Mouse (Mus musculus): ENCODE measurements around the gene Notch3.
A peak's percentile ranks its signal among the peaks of the same experiment; 100 is the strongest.

Gene Notch3

GRCm38 (mm10) chr17:32165803-32166595, 653 bp downstream of the Notch3 start:
- DNase-seq (ENCODE audit: low spot score in 2 of 2): peak in 1 of 2 experiments; percentile 62

DNA sequence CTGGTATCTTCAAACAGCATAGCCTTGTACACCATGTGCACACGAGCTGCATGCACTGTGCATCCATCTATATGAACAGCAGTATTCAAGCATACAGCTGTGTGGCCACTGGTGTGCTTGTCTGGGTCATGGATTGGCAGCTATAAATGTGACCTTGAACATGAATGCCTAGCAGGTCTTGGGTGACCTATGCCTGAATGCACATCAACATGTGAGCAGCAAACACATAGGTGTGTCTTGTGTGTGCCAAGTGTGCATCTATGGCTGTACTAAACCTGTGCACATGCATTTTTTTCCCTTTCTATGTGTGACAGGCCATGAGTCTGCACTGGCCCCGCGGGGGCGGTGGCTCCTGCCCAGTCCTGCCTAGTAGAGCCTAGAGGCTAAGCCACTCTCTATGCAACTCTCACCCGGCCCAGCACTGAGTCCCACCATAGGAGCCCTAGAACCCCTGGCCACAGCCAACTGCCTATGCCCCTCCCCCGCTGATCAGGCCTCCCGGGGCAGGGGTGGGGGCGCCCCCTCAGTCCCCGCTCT, 1.3 kb downstream of the Notch3 start:
- DNase-seq (ENCODE audit: low spot score in 2 of 2): no peak

DNA sequence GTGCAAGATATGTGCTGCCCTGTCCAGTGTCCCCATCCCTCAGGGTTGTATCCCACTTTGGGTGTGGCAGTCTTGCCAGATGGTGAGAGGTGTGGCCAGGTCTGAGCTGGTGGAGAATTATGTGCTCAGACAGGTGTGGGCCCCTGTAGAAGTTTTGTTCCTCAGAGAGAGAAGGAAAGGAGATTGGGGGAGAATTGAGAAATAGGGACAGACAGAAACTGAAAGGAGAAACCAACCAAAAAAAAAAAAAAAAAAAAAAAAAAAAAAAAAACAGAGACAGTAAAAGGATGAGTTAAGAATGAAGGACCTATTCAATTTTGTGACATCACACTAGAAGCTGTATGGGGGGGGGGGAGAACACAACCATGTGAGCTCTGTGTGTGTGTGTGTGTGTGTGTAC, 1.9 kb downstream of the Notch3 start:
- no peak for DNase-seq (ENCODE audit: low spot score in 2 of 2)

- peak in 1 of 2 experiments; percentile 69 for DNase-seq (ENCODE audit: low spot score in 2 of 2)
Measured at GRCm38 (mm10) chr17:32163910-32164650, 2.6 kb downstream of the Notch3 start.

DNA sequence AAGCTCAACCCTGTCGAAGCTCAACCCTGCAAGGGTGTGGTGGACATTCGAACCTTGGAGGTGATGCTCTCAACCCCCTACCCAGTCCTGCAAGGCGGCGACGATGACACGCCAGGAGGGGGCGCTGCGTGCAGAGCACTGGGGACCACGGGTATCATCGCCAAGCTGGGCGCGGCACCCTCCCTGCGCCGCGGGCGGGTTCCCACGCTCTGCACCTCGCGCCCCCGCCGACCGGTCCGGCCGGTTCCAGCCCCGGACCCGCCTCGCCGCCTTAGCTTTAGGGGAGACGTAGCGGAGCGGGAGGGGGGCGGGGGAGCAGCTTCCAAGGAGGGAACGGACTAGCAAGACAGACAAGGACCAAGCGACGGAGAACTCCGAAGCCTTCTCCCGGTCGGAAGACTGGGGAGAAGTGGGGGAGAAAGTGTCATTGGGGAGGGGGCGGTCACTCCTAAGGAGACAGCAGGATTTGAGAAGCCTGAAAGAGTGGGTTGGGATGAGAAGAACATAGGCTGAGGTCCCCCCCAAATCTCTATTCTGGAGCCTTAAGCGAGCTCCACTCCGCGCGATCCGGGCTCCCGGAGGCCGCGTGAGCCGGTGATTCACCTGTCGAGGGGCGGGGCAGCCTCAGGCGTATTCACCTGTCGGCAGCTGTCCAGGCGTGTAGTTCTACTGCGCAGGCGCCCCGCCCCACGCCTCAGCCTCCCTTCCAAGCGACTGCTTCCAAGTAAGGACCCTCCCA, 4.4 kb downstream of the Notch3 start:
- DNase-seq (ENCODE audit: low spot score in 2 of 2): peak; percentile 28 to 73

- DNase-seq (ENCODE audit: low spot score in 2 of 2): no peak
Measured at GRCm38 (mm10) chr17:32160882-32161281, 5.8 kb downstream of the Notch3 start.

DNA sequence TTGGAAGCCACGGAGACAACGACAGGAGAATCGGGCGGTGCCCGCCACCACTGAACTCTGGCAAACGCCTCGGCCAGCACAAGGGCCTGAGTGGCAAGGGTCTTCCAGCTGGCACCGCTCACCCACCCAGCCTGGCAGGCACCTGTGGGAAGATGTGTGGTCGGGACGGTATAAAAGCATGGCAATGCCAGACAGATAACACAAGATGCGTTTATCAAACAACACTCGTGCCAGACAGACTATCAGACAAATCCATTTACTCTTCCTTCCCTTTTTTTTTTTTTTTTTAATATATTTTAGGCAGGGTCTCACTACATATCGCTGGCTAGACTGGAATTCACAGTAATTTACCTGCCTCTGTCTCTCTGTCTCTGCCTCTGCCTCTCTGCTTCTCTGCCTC, 7.8 kb downstream of the Notch3 start:
- no peak for DNase-seq (ENCODE audit: low spot score in 2 of 2)

DNA sequence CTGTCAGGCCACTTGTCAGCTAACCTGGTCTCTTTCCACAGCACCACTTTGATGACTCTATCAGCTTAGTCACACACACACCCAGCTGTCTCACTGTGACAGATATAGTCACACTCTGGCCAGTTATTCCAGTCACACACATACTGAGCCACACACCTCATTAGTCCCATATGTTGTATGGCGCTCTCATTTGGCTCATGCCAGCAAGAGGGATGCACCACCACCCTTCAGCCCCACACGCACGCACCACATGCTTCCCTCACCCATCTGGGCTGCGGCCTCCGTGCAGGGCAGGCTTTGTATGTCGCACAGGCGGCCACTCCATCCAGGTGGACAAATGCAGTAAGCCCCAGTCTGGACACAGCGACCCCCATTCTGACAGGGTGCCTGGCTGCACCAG, 19.9 kb downstream of the Notch3 start:
- no peak for DNase-seq (ENCODE audit: low spot score in 2 of 2)

- peak; percentile 84 to 89 for DNase-seq (ENCODE audit: low spot score in 2 of 2)
Measured at GRCm38 (mm10) chr17:32142907-32143854, 23.5 kb downstream of the Notch3 start.

- no peak for DNase-seq (ENCODE audit: low spot score in 2 of 2)
Measured at GRCm38 (mm10) chr17:32142234-32142633, 24.4 kb downstream of the Notch3 start.

DNA sequence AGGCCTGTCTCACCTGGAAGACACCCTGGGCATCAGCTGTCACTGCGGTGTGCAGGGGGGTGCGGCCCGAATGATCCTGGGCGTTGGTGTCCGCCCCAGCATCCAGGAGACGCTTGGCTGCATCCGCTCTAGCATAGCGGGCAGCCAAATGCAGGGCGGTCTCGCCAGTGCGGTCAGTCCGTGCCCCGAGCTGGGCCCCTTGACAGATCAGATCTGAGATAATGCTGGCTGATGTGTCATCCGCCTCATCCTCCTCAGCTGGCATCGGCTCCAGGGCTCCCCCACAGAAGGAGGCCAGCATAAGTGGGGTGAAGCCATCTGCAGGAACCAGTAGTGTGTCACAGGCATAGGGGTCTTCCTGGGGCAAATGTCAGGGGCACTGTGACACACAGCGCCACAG, 33.3 kb downstream of the Notch3 start:
- DNase-seq (ENCODE audit: low spot score in 2 of 2): no peak

DNA sequence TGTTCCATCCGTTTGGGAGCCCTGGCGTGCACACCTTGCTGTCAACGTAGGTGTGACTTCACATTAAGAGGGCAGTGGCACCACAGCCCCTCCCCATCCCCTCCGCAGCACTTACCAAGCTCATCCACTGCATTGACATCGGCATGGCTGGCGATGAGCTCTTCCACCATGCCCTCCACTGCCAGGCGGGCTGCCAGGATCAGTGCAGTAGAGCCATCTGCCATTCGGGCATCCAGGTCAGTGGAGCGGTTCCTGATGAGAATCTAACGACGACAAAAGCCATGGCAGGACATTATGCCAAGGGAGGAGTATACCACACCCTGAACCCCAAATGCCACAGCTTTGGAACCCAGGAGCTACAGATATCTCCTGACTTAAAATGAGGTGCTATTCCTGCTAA, 34.6 kb downstream of the Notch3 start:
- no peak for DNase-seq (ENCODE audit: low spot score in 2 of 2)

GRCm38 (mm10) chr17:32130506-32130905, 36.1 kb downstream of the Notch3 start:
- DNase-seq (ENCODE audit: low spot score in 2 of 2): no peak

GRCm38 (mm10) chr17:32127195-32127594, 39.5 kb downstream of the Notch3 start:
- no peak for DNase-seq (ENCODE audit: low spot score in 2 of 2)

DNA sequence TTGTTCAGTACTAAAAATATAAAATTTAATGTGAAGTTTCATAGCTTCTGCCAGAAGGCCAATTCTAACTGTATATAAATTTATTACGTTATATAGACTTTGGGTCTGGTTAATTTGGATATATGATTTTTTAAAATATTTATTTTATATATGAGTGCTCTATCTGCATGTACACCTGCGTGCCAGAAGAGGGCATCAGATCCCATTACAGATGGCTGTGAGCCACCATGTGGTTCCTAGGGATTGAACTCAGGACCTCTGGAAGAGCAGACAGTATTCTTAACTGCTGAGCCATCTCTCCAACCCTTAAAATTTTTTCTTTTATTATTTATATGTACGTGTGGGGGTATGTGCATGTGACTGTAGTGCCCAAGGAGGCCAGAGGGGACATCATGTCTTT, 41.2 kb downstream of the Notch3 start:
- DNase-seq (ENCODE audit: low spot score in 2 of 2): no peak

DNA sequence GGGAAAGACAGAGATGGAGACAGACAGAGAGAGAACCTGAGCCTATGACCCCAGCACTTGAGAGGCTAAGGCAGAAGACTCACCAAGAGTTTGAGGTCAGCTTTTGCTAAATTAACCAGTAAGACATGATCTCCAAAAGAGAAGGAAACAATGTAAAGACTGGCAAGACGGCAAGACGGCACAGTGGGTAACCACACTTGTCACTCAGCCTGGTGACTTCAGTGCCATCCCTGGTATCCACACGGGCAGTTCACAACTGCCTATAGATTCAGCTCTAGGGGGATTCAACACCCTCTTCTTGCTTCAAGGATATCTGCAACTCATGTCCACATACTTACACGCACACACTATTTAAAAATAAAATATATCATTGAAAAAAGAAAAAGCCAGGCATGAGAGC, 43.1 kb downstream of the Notch3 start:
- DNase-seq (ENCODE audit: low spot score in 2 of 2): no peak

DNA sequence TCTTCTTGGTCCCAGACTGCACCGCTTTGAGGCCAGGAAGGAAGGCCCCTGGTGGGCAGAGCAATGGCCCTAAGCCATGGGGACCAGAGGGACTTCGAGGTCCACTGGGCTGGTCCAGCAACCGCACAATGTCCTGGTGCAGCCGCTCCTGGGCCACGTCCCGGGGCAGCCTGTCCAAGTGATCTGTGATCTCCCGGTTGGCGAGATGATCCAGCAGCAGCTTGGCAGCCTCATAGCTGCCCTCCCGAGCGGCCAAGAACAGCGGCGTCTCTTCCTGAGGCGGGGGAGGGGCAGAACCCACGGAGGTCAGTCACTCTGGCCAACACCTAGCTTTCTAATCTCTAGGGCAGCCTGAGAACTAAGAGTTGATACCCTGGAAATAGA, 44.1 kb downstream of the Notch3 start:
- DNase-seq (ENCODE audit: low spot score in 2 of 2): no peak

GRCm38 (mm10) chr17:32121833-32122586, 44.6 kb downstream of the Notch3 start:
- DNase-seq (ENCODE audit: low spot score in 2 of 2): no peak

DNA sequence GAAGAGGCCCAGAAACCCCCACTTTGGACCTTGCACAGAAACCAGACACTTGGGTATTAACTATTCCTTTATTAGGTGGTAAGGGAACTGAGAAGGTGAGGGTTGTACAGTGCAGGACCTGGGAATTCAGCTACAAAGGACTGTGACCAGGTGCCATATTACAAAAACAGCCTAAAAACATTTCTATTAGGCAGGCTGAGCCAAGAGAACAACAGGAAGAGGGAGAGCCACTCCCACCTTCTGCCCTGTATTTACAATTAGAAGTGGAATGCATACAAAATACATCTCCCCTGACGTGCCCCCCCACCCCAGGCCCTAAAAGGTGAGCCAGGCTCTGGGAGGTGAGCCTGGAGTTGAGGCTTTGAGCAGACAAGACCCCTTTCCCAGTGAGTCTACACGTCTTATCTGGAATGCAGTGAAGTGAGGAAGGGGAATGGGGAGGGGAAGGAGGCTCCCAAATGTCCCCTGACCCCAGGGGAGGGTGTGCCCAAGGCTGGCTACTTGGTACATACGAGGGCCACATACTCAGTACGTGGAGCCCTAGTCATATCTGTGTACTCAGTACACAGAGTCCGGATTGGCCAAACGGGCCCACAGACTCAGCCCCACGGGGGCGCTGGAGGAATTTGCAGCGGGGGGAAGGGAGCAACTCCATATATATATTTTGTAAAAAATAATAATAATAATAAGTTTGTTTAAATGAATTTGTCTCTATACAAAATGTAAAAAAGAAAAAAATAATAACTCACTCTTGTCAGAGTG, 45.7 kb downstream of the Notch3 start:
- no peak for DNase-seq (ENCODE audit: low spot score in 2 of 2)

DNA sequence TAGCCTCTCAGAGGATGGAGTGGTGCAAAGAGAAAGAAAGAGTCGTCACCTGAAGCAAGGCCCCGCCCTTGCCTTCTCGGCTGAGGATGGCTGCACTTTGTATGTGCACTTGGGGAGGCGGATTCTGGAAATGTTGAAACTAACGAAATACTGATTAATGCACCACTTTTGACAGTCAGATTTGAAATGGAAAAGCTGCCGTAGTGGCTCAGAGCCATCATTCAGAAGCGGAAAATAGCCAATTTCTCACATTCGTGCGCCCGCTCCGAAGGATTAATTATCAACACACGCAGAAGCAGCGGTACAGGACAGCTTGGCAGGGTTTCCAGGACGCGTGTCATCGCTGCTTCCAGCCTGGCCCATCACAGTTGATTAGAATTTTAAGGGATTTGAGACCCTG, 47.5 kb downstream of the Notch3 start:
- no peak for DNase-seq (ENCODE audit: low spot score in 2 of 2)

All from spleen, postnatal 10 days (tissue).